Comparison of ENCODE assay signal across 23 mouse cellular contexts in the genomic region with DNA sequence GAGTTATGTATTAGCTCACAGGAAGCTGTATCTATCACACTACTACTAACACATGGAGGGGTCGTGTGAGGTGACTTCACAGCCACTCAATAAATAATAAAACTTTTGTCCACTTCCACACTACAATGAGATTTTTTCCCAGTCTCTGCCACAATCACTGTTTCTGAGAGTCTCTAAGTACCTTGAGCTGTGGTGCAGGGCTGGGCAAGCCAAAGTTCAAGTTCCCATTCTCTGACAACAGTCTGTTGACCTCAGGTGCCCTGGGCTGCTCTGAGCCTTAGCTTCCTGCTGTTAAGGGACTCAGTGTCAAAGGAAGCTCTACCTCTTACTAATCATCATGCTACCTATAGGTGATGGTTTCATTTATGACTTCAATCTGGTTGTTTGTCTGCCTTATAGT. TPM values are rescaled to one million over a fixed set of nuclear protein-coding genes. Genes with fewer than 3 reads are reported as not detected.
A peak's percentile ranks its signal among the peaks of the same experiment; 100 is the strongest.
DNase-seq lines count a peak whose midpoint lies in the region; ATAC-seq and TF ChIP-seq lines count a peak whose summit lies in the region.
"Had no signal": no experiment of that assay in that cellular context is flagged by ENCODE, and none has a peak within 500 bp of the region (broad histone marks: within the 10 kb centered on the region; RNA-seq: fewer than 3 reads in every experiment).

No protein-coding gene starts in this region.

- no peak for TF ChIP-seq CTCF in kidney, adult 2 months (conservative IDR thresholded peaks at IDR 0.05; ENCODE audit: insufficient read depth, insufficient read length, low read depth, low read length)

- TF ChIP-seq POLR2A in kidney, adult 2 months (IDR thresholded peaks at IDR 0.05; ENCODE audit: low read depth, low read length): no peak

- peaks cover 4% of the 10 kb centered on the region; the same call in 1 of the 2 replicates for H3K27me3 ChIP-seq in kidney, adult 2 months (replicated peaks; ENCODE audit: control insufficient read depth, insufficient read depth, low read length)
- peaks cover 7% of the 10 kb centered on the region; the same call in 1 of the 2 replicates for H3K27me3 ChIP-seq in midbrain, embryonic 14.5 days (ENCODE audit: control insufficient read depth, insufficient read depth, low read length)
- peaks cover 35% of the 10 kb centered on the region for H3K27me3 ChIP-seq in midbrain, embryonic 11.5 days (ENCODE audit: control insufficient read depth, insufficient read depth, low read length)
- peaks cover 9% of the 10 kb centered on the region; the same call in 1 of the 2 replicates for H3K27me3 ChIP-seq in neural tube, embryonic 14.5 days (ENCODE audit: control insufficient read depth, insufficient read depth, low read length)

- no peak for ATAC-seq in midbrain, embryonic 14.5 days (ENCODE audit: low FRiP score, low TSS enrichment)
- no peak for ATAC-seq in midbrain, embryonic 11.5 days (ENCODE audit: low FRiP score)
- ATAC-seq in neural tube, embryonic 14.5 days (ENCODE audit: low read depth): no peak
- ATAC-seq: forebrain, embryonic 16.5 days; inflammation-experienced regulatory T-cells, adult 6 months; liver, postnatal 0 days; Patski had no signal

- no peak overlapping the region for H3K4me3 ChIP-seq in kidney, adult 2 months (ENCODE audit: insufficient read depth, low read depth, low read length)
- no peak overlapping the region for H3K4me3 ChIP-seq in midbrain, embryonic 14.5 days (replicated peaks; ENCODE audit: low read depth, low read length)
- H3K4me3 ChIP-seq in midbrain, embryonic 11.5 days (ENCODE audit: low read depth, low read length): no peak overlapping the region
- H3K4me3 ChIP-seq in neural tube, embryonic 14.5 days (ENCODE audit: low read depth, low read length): no peak overlapping the region; the same call in 1 of the 2 replicates
- H3K4me3 ChIP-seq: limb, embryonic 15.5 days; stomach, embryonic 15.5 days had no signal

- peak overlapping the region; percentile 87 for H3K4me2 ChIP-seq in midbrain, embryonic 14.5 days (ENCODE audit: low read length)
- H3K4me2 ChIP-seq in midbrain, embryonic 11.5 days: no peak overlapping the region
- H3K4me2 ChIP-seq in neural tube, embryonic 14.5 days (ENCODE audit: low read depth, low read length): peak overlapping the region; percentile 88
- H3K4me2 ChIP-seq: heart, embryonic 11.5 days; limb, embryonic 15.5 days; stomach, embryonic 15.5 days had no signal

- 33% methylated on average over 1 of the region's 1 CpGs for WGBS in kidney, adult 2 months
- WGBS in midbrain, embryonic 14.5 days: 79% methylated on average over 1 of the region's 1 CpGs
- 73% methylated on average over 1 of the region's 1 CpGs for WGBS in midbrain, embryonic 11.5 days
- WGBS in neural tube, embryonic 14.5 days: 61% methylated on average over 1 of the region's 1 CpGs

- no peaks in the 10 kb centered on the region for H3K4me1 ChIP-seq in kidney, adult 2 months (ENCODE audit: control insufficient read depth, insufficient read depth, low read length)
- no peaks in the 10 kb centered on the region for H3K4me1 ChIP-seq in midbrain, embryonic 14.5 days (ENCODE audit: control insufficient read depth, insufficient read depth, low read length)
- H3K4me1 ChIP-seq in midbrain, embryonic 11.5 days (ENCODE audit: control insufficient read depth, insufficient read depth, low read length): peaks cover 7% of the 10 kb centered on the region
- 0 out of 2 replicates have a peak, but pooled peaks cover 4% of the 10 kb centered on the region for H3K4me1 ChIP-seq in neural tube, embryonic 14.5 days (ENCODE audit: control insufficient read depth, insufficient read depth, low read length)

- no peaks in the 10 kb centered on the region for H3K36me3 ChIP-seq in kidney, adult 2 months (ENCODE audit: control insufficient read depth, insufficient read depth, low read length)
- no peaks in the 10 kb centered on the region for H3K36me3 ChIP-seq in midbrain, embryonic 14.5 days (ENCODE audit: control insufficient read depth, insufficient read depth, low read length)
- no peaks in the 10 kb centered on the region for H3K36me3 ChIP-seq in midbrain, embryonic 11.5 days (ENCODE audit: control insufficient read depth, insufficient read depth, low read length)
- H3K36me3 ChIP-seq in neural tube, embryonic 14.5 days (ENCODE audit: control insufficient read depth, insufficient read depth, low read length): no peaks in the 10 kb centered on the region
- H3K36me3 ChIP-seq: limb, embryonic 15.5 days; stomach, embryonic 15.5 days had no signal

- H3K9ac ChIP-seq in midbrain, embryonic 14.5 days (replicated peaks; ENCODE audit: low read length): no peak overlapping the region
- H3K9ac ChIP-seq in midbrain, embryonic 11.5 days (ENCODE audit: low read length): no peak overlapping the region
- H3K9ac ChIP-seq in neural tube, embryonic 14.5 days (replicated peaks; ENCODE audit: low read depth, low read length): no peak overlapping the region
- H3K9ac ChIP-seq: limb, embryonic 15.5 days; liver, postnatal 0 days; stomach, embryonic 15.5 days had no signal

- no peaks in the 10 kb centered on the region for H3K9me3 ChIP-seq in midbrain, embryonic 14.5 days (ENCODE audit: control insufficient read depth, low read length)
- H3K9me3 ChIP-seq in midbrain, embryonic 11.5 days (ENCODE audit: control insufficient read depth, low read length): no peaks in the 10 kb centered on the region
- no peaks in the 10 kb centered on the region for H3K9me3 ChIP-seq in neural tube, embryonic 14.5 days (ENCODE audit: control insufficient read depth, low read length)
- H3K9me3 ChIP-seq: limb, embryonic 15.5 days; stomach, embryonic 15.5 days had no signal

- peak; percentile 18 to 34 for DNase-seq in cerebellum, adult 18-20 months
- DNase-seq in cerebellum, adult 11-12 months: no peak
- peak; percentile 6 for DNase-seq in kidney, adult 2 months
- no peak for DNase-seq in kidney, adult 18-20 months
- DNase-seq in midbrain, embryonic 14.5 days: no peak
- no peak for DNase-seq in midbrain, embryonic 11.5 days (ENCODE audit: low spot score, missing footprints)
- no peak for DNase-seq in thymus, postnatal 0 days (ENCODE audit: low spot score)
- DNase-seq: adrenal gland, adult 8-10 months; cerebellum, postnatal 14 days; embryo, embryonic 11 days; heart, postnatal 10 days; layer of hippocampus, adult 9-11 months; liver, postnatal 0 days; lung, postnatal 10 days; right cerebral cortex, postnatal 14 days; spleen, adult 18-20 months had no signal

- no peak overlapping the region for H3K27ac ChIP-seq in kidney, adult 2 months (ENCODE audit: insufficient read depth, low read depth, low read length)
- no peak overlapping the region for H3K27ac ChIP-seq in midbrain, embryonic 14.5 days (replicated peaks; ENCODE audit: low read depth, low read length)
- no peak overlapping the region for H3K27ac ChIP-seq in midbrain, embryonic 11.5 days (ENCODE audit: low read depth, low read length)
- H3K27ac ChIP-seq in neural tube, embryonic 14.5 days (ENCODE audit: low read depth, low read length): no peak overlapping the region
- H3K27ac ChIP-seq: limb, embryonic 15.5 days; stomach, embryonic 15.5 days had no signal

RNA-seq across cellular contexts. Expression of a gene that starts 3.3 kb away (rescaled TPM):
- polyA plus RNA-seq in kidney, adult 2 months (2012; rRNA removed): 0.14 and 0.19 TPM in 2 replicates
- polyA plus RNA-seq in midbrain, embryonic 14.5 days (2014; fragmentation: Nextera tagmentation; extraction: Ambion mirVana): 5.4 and 6.8 TPM in 2 replicates
- polyA plus RNA-seq in midbrain, embryonic 11.5 days (2014; fragmentation: Nextera tagmentation; extraction: Ambion mirVana): 0.63 and 0.69 TPM in 2 replicates
- 6.9 and 8.9 TPM in 2 replicates for polyA plus RNA-seq in neural tube, embryonic 14.5 days (2014; fragmentation: Nextera tagmentation; extraction: Ambion mirVana)
- 0.03 TPM in 1 of 2 replicates, not detected in the other for polyA plus RNA-seq in thymus, postnatal 0 days (2015; fragmentation: Nextera tagmentation; extraction: Ambion mirVana)
- polyA plus RNA-seq: inflammation-experienced regulatory T-cells, adult 6 months; liver, postnatal 0 days; Patski had no signal

Comparison
In these comparisons a context has a peak if more than half of its experiments do, and no peak if none do; other contexts are left out.
1. DNase-seq: peak in cerebellum, adult 18-20 months (2 of 2) and kidney, adult 2 months (single experiment); none in cerebellum, adult 11-12 months (single experiment), kidney, adult 18-20 months (single experiment), midbrain, embryonic 14.5 days (single experiment), midbrain, embryonic 11.5 days (single experiment) and thymus, postnatal 0 days (single experiment).